Mouse (Mus musculus) right cerebral cortex, postnatal 25 days (tissue): ENCODE measurements at regions not wholly inside any gene's neighbourhood (a gene's known extent, or its start where the extent isn't known, plus 50 kb on each side); places are given as distances from the start of the nearest gene placed in this dataset.

Experiments
- DNase-seq: peaks from one replicate; pipeline ENCODE4 v3.0.0; 2022

DNA sequence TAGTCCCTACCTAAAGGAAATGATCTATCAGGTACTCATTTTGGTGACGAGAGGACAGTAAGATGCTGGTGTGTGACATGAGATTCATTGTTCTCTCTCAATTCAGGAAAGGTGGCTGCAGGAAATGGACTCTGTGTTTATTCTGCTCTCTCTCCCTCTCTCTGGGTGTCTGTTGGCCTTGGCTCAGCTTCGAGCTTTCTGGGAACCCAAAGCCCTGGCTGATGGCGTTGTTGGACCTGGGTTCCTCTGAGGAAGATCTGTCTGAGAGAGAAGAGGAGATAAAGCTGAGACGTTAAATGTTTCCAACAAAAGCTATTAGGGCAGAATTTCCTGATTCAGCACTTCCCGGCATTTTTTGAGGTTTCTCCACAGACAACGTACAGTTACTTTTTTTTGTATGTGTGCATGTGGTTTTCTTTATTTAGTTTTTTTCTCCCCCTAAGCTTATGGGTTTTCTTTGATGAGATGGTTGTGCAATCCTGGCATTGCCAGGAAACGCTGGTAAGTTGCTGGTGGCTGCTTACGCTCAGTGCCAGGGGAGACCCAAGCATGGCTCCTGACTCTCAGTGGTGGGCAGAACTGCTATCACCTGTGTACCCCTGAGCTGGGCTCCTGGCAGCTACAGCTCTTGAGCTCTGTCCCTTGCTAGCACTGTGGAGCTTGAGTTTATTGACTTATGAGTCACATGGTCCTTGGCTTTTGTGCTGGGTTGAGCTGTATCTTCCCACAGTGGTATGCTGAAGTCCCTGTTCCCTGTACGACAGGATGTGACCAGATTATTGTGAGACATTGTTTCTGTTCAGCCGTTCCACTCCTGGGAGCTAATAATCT, 249.8 kb downstream of the Gm10260 start:
- DNase-seq: no peak

GRCm38 (mm10) chr13:97504949-97505348, 255.5 kb downstream of the Gm10260 start:
- no peak for DNase-seq

DNA sequence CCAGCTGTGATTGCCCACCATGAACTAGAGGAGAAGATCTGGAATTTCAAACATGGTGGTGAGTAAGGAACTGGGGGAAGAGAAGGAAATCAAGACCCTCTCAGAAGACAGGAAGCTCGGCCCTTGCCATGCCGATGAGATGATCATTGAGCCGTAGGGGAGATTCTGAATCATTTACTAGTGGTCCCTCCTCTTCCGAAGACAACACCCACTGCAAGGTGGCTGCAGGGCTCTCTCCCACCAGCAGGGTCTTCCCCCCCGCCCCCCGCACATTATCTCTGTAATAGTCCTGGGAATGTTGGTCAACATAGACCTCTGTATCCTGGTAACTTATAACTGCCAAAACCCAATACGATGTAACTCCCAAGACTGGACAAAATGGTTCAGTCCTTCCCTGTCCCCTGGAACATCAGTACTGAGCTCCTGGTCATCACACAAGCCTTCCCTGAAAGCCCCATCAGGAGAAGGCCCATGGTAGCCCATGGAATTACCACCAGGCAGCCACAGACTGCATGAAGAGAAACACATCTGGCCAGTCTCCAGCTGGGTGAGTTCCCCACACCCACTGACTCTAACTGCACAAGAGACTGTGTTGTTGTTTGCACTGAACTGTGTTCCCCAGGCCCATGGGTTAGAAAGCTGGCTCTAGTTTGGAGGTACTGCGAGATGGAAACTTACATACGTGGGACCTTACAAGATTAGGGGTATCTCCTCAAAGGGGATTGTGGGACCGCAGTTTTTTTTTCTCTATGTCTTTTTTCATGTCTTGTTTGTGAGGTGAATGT, 256.3 kb downstream of the Gm10260 start:
- no peak for DNase-seq

- no peak for DNase-seq
Measured at GRCm38 (mm10) chr13:97503391-97503790, 257.0 kb downstream of the Gm10260 start.

DNA sequence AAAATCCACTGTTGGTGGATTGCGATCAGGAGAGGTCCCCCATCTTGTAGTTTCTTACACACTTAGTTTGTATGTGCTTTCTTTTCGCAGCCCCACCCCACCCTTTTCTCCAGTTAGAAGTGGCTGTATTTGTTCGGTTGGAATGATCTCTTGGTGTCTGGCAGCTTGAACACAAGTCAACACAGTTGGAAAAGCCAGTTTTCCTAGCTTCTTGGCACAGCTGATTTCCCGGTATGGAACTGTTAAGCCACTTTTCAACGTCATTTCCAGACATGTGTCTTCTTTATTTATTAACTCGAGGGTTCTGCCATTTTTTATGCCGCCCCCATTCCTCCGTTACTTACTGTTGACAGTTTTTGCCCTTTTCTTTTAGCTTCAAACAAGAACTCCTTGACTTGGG, 259.2 kb downstream of the Enc1 start:
- no peak for DNase-seq

- DNase-seq: no peak
Measured at GRCm38 (mm10) chr13:97498981-97499380, 258.1 kb downstream of the Enc1 start.

GRCm38 (mm10) chr13:97497928-97498327, 257.0 kb downstream of the Enc1 start:
- no peak for DNase-seq

GRCm38 (mm10) chr13:97494770-97495169, 253.9 kb downstream of the Enc1 start:
- no peak for DNase-seq

- no peak for DNase-seq
Measured at GRCm38 (mm10) chr13:97493836-97494235, 252.9 kb downstream of the Enc1 start.

DNA sequence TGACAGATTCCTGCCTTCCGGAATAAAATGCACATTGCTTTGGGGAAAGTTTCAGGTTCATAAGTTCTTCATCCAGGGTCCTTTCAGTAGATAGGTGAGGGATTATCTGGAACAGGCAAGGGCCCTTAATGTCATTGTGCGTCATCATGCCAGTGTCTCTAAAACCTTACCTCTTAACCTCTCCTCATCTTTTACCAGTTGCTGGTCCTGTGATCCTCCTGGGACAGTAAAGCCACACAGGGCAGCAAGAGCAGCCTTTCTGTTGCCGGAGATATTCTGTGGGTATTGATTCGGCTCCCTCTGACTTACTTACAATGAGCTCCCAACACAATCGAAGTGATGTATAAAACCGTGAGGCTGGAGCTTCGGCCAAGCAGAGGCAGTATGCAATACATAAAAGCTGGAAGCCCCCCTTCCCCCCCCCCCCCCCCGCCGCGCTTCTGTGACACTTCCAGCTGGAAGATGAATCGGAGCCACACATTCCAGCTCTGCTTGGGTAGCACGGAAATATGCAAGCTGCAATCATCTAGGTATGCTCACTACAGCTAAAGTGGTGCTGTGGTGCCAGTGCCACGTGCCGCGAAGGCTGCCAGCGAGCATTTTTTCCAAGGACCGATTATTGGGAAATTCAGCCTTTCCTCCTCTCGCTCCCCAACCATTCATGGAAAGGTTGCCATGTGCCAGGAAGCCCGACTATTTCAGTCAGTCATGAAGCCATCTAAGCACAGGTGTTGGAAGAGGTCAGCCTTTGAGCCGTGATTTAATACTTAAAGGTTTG, 252.2 kb downstream of the Enc1 start:
- no peak for DNase-seq

DNA sequence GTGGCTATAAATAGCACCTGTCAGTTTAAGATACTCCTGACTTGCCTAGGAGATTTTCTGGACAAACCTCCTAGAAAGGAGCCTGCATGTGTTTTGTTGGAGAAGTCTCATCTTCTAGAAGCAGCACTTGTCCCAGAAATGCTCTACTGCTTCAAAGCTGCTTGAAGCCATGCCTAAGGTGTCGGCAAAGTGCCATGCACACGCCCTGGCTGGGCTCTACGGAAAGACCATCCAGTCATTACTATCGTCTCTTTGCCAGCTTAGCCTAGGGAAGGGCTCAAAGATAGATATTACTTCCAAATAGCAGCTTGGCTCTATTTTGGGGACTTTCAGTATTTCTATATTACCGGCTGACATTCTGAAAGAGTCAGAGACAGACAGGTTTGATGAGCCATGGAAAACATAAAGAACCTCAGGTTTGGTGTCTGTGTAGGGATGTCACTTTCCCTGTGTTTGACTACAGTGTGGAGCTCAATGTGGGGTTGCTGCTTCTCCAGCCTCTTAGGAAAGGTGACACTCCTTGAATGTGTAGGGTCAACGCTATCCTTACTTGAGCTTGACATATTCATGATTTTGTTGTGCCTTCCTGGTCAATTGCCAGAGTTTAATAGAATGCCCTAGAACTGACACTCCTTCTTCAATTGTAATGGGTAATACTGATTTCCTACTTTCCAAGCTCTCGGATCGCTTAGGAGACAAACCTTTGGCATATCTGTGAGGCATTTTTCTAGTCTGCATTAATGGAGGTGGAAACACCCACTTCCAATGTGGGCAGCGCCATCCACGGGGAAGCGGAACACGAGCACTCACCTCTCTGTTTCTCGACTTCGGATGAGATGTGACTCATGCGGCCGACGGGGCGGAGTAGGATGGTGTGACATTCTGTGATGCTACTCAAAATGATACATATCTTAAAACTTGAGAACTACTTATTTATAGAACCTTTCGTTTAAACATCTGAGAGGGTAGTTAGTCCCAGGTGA, 251.3 kb downstream of the Enc1 start:
- DNase-seq: peak; percentile 78

GRCm38 (mm10) chr13:97490131-97490530, 249.2 kb downstream of the Enc1 start:
- no peak for DNase-seq

DNA sequence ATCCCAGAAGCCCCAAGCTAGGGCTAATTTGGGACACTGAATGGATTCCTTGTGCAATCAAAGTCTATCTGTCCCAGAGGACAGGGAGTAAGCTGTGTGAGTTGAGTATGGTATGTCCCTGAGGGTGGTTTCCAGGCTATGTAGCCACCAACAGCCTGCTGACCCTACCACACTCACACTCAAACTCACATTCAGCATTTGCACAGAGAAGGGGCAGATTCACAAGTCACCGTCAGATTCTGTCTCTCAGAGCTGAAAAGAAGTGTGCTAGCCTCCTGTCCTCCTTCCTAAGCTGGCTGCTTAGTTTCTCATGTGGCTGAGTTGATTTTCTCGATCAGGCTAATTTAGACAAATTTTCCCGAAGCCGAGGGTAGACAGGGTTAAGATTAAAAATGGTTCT, 248.8 kb downstream of the Enc1 start:
- DNase-seq: no peak

GRCm38 (mm10) chr13:97489029-97489428, 248.1 kb downstream of the Enc1 start:
- DNase-seq: no peak

DNA sequence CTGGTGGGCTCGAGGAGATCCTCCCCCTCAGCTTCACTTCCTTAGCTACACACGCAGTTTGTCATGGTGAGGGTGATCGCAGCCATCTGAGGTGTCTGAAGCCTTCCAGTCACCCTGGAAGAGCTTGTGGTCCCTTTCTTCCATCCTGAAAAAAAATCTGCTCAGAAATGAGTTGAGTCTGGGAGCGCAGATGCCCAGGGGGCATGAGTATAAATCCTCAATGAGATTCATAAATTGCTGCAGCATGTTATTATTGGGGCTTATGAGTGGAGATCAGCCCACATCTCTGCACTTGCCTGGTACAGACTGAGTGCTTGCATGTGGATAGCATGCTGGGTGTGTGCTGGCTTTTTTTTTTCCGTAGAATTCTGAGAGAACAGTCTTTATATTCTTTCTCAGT, 247.6 kb downstream of the Enc1 start:
- DNase-seq: no peak

- no peak for DNase-seq
Measured at GRCm38 (mm10) chr13:97487746-97488473, 247.0 kb downstream of the Enc1 start.

- no peak for DNase-seq
Measured at GRCm38 (mm10) chr13:97486490-97486889, 245.6 kb downstream of the Enc1 start.

GRCm38 (mm10) chr13:97485886-97486285, 245.0 kb downstream of the Enc1 start:
- DNase-seq: no peak

- no peak for DNase-seq
Measured at GRCm38 (mm10) chr13:97484808-97485545, 244.1 kb downstream of the Enc1 start.

DNA sequence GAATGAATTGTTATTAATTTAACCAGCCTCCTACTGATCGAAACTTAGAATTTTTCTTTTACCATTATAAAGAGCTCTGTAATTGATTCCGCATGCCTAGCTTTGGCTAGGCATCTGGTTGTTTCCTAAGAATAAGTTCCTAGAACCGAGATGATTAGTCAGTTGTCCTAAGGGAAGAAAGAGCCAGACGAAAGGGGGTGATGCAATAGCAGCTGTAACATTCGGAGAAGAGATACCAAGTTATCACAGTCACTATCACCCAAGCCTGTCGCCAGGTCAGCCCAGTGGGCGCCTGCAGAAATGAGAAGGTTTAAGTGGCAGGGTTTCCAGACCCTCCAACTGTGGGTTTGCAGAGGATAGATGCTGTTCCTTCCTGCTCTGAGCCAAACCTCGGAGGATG, 242.8 kb downstream of the Enc1 start:
- no peak for DNase-seq
